Mouse (Mus musculus): Measurements from ENCODE around the gene Tbl3. TPM values are rescaled to one million over a fixed set of nuclear protein-coding genes. Genes with fewer than 3 reads are reported as not detected.
"Not testable (repeated sequence)": the region's sequence is repeated elsewhere in the genome, so short reads cannot be mapped to it uniquely, and the experiment has no call there.

Tbl3 gene
- polyA plus RNA-seq, 1 experiment from 2014 or later = 69.2 TPM

DNA sequence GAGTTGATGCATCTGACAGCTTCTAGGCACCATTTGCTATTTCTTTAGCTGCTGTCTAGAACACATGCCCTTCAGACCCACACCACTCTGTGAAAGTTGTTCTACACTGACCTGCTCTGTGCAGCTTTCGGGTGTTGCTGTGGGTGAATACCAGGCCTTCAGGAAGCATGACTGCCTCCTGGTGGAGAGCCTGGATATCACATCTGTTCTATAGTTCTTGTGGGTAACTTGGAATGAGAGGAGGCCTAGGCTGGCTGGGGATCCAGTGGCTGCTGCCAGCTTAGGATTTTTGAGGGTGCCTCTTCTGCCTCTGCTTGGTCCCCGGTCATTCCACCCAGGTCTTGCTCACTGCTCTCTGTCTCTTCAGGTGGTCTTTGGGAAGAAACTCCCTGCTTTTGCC lies 31.3 kb downstream of the Tbl3 start:
- no peak overlapping the region for H3K9ac ChIP-seq (ENCODE audit: low read depth, low read length)
- H3K4me1 ChIP-seq (ENCODE audit: control insufficient read depth, insufficient read depth, low read length) = peaks cover 16% of the 10 kb centered on the region
- H3K27me3 ChIP-seq (ENCODE audit: control insufficient read depth, insufficient read depth, low read depth, low read length) = no peaks in the 10 kb centered on the region
- H3K4me3 ChIP-seq (ENCODE audit: low read depth, low read length) = no peak overlapping the region
- peaks cover 40% of the 10 kb centered on the region for H3K36me3 ChIP-seq (ENCODE audit: control insufficient read depth, insufficient read depth, low read length)
- no peaks in the 10 kb centered on the region for H3K9me3 ChIP-seq (replicated peaks; ENCODE audit: control insufficient read depth, low read length, poor library complexity, severe bottlenecking)
- H3K4me2 ChIP-seq (ENCODE audit: low read length) = no peak overlapping the region
- no peak overlapping the region for H3K27ac ChIP-seq (ENCODE audit: low read length)
- WGBS = 49% methylated on average over 2 of the region's 2 CpGs
- no peak for ATAC-seq

DNA sequence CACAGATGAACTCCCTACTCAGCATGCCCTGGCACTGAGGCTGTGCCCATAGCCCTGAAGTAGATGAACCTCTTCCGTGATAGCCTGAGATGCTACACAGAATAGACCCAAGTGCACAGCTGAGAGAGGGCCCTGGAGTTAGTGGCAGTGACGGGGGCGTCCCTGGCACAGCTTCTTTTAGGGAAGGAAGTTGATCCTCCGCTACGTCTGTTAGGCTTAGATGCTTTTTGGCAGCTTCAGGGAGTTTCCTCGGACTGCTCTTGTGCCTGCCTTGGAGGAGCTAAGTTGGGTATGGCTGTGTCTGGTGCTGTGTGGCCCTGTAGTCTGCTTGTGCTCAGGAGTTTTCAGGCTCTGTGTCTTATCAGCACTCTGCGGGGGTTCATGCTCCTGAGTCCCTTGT lies 33.2 kb downstream of the Tbl3 start:
- H3K36me3 ChIP-seq (ENCODE audit: control insufficient read depth, insufficient read depth, low read length) = peaks cover 25% of the 10 kb centered on the region
- no peak overlapping the region for H3K4me2 ChIP-seq (ENCODE audit: low read length)
- no peak overlapping the region for H3K27ac ChIP-seq (ENCODE audit: low read length)
- no peak for ATAC-seq
- H3K9ac ChIP-seq (ENCODE audit: low read depth, low read length) = no peak overlapping the region
- WGBS = 79% methylated on average over 7 of the region's 7 CpGs
- H3K27me3 ChIP-seq (ENCODE audit: control insufficient read depth, insufficient read depth, low read depth, low read length) = no peaks in the 10 kb centered on the region
- no peak overlapping the region for H3K4me3 ChIP-seq (ENCODE audit: low read depth, low read length)
- H3K9me3 ChIP-seq (replicated peaks; ENCODE audit: control insufficient read depth, low read length, poor library complexity, severe bottlenecking) = no peaks in the 10 kb centered on the region
- H3K4me1 ChIP-seq (ENCODE audit: control insufficient read depth, insufficient read depth, low read length) = peaks cover 26% of the 10 kb centered on the region

DNA sequence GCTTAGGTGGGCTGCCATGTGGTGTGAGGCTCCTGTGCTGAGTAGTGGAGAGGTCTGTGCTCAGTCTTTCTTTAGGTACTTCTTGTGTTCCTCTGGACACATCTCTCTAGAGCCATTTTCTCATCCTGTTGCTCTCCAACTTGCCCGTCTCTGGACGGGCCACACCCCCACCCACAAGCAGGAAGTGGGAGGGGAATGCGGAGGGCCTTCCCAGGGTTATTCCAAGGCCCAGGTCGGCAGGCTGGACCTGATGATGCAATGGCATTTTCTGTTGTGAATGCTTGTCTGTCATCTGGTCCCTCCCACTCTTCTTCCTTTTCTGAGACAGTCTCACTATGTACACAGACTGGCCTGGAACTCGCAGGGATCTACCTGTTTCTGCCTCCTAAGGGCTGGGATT lies 35.3 kb downstream of the Tbl3 start:
- Histone ChIP-seq H3K27ac (ENCODE audit: low read length) (no peak overlapping the region), H3K27me3 (ENCODE audit: control insufficient read depth, insufficient read depth, low read depth, low read length) (no peaks in the 10 kb centered on the region), H3K4me3 (ENCODE audit: low read depth, low read length) (no peak overlapping the region), H3K9me3 (replicated peaks; ENCODE audit: control insufficient read depth, low read length, poor library complexity, severe bottlenecking) (no peaks in the 10 kb centered on the region), H3K36me3 (ENCODE audit: control insufficient read depth, insufficient read depth, low read length) (peaks cover 8% of the 10 kb centered on the region), H3K9ac (ENCODE audit: low read depth, low read length) (no peak overlapping the region), H3K4me2 (ENCODE audit: low read length) (peak overlapping the region; percentile 5; the same call in 1 of the 2 replicates), H3K4me1 (ENCODE audit: control insufficient read depth, insufficient read depth, low read length) (peaks cover 30% of the 10 kb centered on the region)
- no peak for ATAC-seq
- 42% methylated on average over 5 of the region's 5 CpGs for WGBS

GRCm38 (mm10) chr17:24671346-24671745 lies 36.1 kb downstream of the Tbl3 start:
- ATAC-seq = no peak
- no peak overlapping the region for H3K4me3 ChIP-seq (ENCODE audit: low read depth, low read length)

DNA sequence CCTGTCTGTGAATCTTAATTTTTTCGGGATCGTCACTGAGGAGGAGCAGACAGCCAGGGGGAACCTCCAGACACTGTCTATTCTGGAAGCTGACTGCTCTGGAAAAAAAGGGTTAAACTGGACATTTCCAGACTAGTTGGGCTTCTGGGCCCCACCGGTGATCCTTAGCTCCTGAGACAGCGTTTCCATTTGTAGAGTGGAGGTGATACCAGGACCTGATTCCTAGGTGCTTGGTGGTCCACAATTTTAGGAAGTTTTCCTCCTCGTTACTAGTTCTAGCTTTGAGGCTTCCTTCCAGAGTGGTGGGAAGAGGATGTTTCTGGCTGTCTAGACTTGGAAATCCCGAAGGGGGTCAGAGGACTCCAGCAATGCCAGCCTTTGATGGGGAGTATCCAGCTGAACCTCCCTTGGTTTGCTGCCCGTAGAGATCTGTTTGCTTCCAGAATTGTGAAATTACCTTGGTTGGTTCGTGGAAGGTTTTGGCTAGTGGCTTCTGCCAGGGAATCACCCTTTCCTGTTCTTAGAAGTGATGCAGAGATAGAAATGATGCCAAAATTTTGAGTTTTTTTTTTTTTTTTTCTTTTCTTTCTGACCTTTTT lies 37.1 kb downstream of the Tbl3 start:
- Histone ChIP-seq H3K27ac (ENCODE audit: low read length) (peak overlapping the region; percentile 89), H3K4me2 (ENCODE audit: low read length) (peak overlapping the region; percentile 85), H3K36me3 (ENCODE audit: control insufficient read depth, insufficient read depth, low read length) (no peaks in the 10 kb centered on the region), H3K9me3 (replicated peaks; ENCODE audit: control insufficient read depth, low read length, poor library complexity, severe bottlenecking) (no peaks in the 10 kb centered on the region), H3K4me3 (ENCODE audit: low read depth, low read length) (peak overlapping the region; percentile 98), H3K9ac (ENCODE audit: low read depth, low read length) (peak overlapping the region; percentile 98), H3K4me1 (ENCODE audit: control insufficient read depth, insufficient read depth, low read length) (peaks cover 30% of the 10 kb centered on the region), H3K27me3 (ENCODE audit: control insufficient read depth, insufficient read depth, low read depth, low read length) (no peaks in the 10 kb centered on the region)
- WGBS = 13% methylated on average over 8 of the region's 8 CpGs
- no peak for ATAC-seq

More at GRCm38 (mm10) chr17:24671346-24671745, 36.1 kb downstream of the Tbl3 start:
- 0 out of 2 replicates have a peak, but pooled peaks cover under 1% of the 10 kb centered on the region for H3K36me3 ChIP-seq (ENCODE audit: control insufficient read depth, insufficient read depth, low read length)
- peaks cover 30% of the 10 kb centered on the region for H3K4me1 ChIP-seq (ENCODE audit: control insufficient read depth, insufficient read depth, low read length)
- H3K27ac ChIP-seq (ENCODE audit: low read length) = no peak overlapping the region
- WGBS = 79% methylated on average over 5 of the region's 5 CpGs
- peak overlapping the region; percentile 45; the same call in 1 of the 2 replicates for H3K9ac ChIP-seq (ENCODE audit: low read depth, low read length)
- no peaks in the 10 kb centered on the region for H3K27me3 ChIP-seq (ENCODE audit: control insufficient read depth, insufficient read depth, low read depth, low read length)
- peak overlapping the region; percentile 85 for H3K4me2 ChIP-seq (ENCODE audit: low read length)
- H3K9me3 ChIP-seq (replicated peaks; ENCODE audit: control insufficient read depth, low read length, poor library complexity, severe bottlenecking) = no peaks in the 10 kb centered on the region

DNA sequence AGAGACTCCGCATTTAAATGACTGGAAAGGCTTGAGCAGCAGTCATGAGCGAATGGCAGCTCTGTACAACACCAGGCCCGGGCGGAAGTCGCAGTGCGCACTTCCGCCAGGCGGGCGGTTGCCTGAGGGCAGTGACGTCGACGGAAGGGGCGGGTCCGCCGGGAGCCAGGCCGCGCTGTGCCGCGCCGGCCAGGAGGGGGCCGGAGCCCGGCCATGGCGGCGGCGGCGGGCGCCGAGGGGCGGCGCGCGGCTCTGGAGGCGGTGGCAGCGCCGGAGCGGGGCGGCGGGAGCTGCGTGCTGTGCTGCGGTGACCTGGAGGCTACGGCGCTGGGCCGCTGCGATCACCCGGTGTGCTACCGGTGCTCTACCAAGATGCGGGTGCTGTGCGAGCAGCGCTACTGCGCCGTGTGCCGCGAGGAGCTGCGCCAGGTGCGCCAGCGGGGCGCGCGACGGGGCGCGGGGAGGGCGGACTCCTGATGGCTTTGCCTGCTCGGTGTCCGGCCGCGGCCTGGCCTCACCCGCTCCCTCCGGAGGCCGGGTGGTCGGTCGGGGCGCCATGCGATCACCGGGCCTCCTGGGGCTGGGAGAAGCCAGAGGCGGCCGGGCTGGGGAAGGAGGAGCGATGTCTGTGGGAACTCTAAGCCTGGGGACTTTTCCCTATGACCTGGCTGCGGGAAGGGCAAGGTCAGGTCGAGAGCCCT lies 37.8 kb downstream of the Tbl3 start, which contains the start of gene Zfp598:
TSS of gene Zfp598 (plus strand) at position 143 of the 701 bp plus-strand sequence.
- H3K4me2 ChIP-seq (ENCODE audit: low read length) = peak within 1 kb of the TSS; percentile 85
- ATAC-seq = peak; percentile 98
- WGBS = under 1% methylated on average over 54 of the region's 80 CpGs
- no peaks in the 10 kb centered on the region for H3K9me3 ChIP-seq (replicated peaks; ENCODE audit: control insufficient read depth, low read length, poor library complexity, severe bottlenecking)
- peak within 1 kb of the TSS; percentile 98 for H3K4me3 ChIP-seq (ENCODE audit: low read depth, low read length)
- H3K27me3 ChIP-seq (ENCODE audit: control insufficient read depth, insufficient read depth, low read depth, low read length) = no peaks in the 10 kb centered on the region
- H3K36me3 ChIP-seq (ENCODE audit: control insufficient read depth, insufficient read depth, low read length) = no peaks in the 10 kb centered on the region
- H3K27ac ChIP-seq (ENCODE audit: low read length) = peak within 1 kb of the TSS; percentile 89
- peak within 1 kb of the TSS; percentile 98 for H3K9ac ChIP-seq (ENCODE audit: low read depth, low read length)
- H3K4me1 ChIP-seq (ENCODE audit: control insufficient read depth, insufficient read depth, low read length) = peaks cover 30% of the 10 kb centered on the region

DNA sequence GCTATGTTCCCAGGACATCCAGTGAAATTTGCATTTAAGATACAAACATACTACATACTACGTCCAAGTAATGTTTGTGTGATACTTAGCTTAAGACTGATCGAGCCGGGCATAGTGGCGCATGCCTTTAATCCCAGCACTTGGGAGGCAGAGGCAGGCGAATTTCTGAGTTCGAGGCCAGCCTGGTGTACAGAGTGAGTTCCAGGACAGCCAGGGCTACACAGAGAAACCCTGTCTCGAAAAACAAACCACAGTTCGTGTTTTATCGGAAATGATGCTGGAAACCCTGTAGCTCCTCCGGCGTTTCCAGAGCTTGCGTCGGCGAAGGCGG lies 38.3 kb downstream of the Tbl3 start:
- peak overlapping the region; percentile 98 for H3K9ac ChIP-seq (ENCODE audit: low read depth, low read length)
- peaks cover 30% of the 10 kb centered on the region for H3K4me1 ChIP-seq (ENCODE audit: control insufficient read depth, insufficient read depth, low read length)
- not testable (repeated sequence) for ATAC-seq; H3K9me3 ChIP-seq (replicated peaks; ENCODE audit: control insufficient read depth, low read length, poor library complexity, severe bottlenecking); H3K27me3 ChIP-seq (ENCODE audit: control insufficient read depth, insufficient read depth, low read depth, low read length); H3K36me3 ChIP-seq (ENCODE audit: control insufficient read depth, insufficient read depth, low read length)
- WGBS = 13% methylated on average over 15 of the region's 15 CpGs
- H3K4me2 ChIP-seq (ENCODE audit: low read length) = peak overlapping the region; percentile 85
- H3K4me3 ChIP-seq (ENCODE audit: low read depth, low read length) = peak overlapping the region; percentile 98
- H3K27ac ChIP-seq (ENCODE audit: low read length) = peak overlapping the region; percentile 89

DNA sequence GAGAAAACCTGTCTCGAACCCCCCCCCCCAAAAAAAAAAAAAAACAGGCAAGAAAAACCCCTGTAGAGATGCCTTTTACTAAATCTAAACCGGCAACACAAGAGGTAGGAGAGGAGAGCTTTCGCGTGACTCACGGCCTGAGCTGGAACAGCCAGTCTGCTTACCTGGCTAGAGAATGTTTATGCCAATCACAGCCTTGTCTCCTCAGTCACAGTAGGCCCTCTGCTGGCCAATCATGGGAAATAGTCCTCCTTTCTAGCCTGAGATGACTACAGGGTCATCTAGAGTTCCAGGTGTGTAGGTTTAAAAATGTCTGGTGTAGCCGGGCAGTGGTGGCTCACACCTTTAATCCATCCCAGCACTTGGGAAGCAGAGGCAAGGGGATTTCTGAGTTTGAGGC lies 40.0 kb downstream of the Tbl3 start:
- no peak for ATAC-seq

DNA sequence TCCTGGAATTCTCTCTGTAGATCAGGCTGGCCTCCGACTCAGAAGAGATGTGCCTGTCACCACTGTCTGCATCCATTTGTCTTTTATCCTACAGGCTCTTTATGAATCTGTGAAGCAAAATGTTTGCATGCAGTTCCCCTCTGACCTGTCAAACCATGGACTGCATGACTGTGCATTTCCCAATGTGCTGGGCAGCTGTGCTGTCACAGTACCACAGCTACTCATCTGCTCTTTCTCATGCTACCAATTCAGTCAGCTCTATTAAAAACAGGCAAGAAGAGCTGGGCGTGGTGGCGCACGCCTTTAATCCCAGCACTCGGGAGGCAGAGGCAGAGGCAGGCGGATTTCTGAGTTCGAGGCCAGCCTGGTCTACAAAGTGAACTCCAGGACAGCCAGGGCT lies 40.4 kb downstream of the Tbl3 start:
- H3K9me3 ChIP-seq (replicated peaks; ENCODE audit: control insufficient read depth, low read length, poor library complexity, severe bottlenecking); ATAC-seq; H3K4me2 ChIP-seq (ENCODE audit: low read length); H3K36me3 ChIP-seq (ENCODE audit: control insufficient read depth, insufficient read depth, low read length); H3K27me3 ChIP-seq (ENCODE audit: control insufficient read depth, insufficient read depth, low read depth, low read length); H3K9ac ChIP-seq (ENCODE audit: low read depth, low read length); H3K27ac ChIP-seq (ENCODE audit: low read length); H3K4me3 ChIP-seq (ENCODE audit: low read depth, low read length): not testable (repeated sequence)
- peaks cover 23% of the 10 kb centered on the region for H3K4me1 ChIP-seq (ENCODE audit: control insufficient read depth, insufficient read depth, low read length)
- WGBS = 74% methylated on average over 7 of the region's 7 CpGs

More for the DNA sequence above, 40.0 kb downstream of the Tbl3 start:
- Histone ChIP-seq H3K27ac (ENCODE audit: low read length) (no peak overlapping the region), H3K4me3 (ENCODE audit: low read depth, low read length) (no peak overlapping the region), H3K36me3 (ENCODE audit: control insufficient read depth, insufficient read depth, low read length) (no peaks in the 10 kb centered on the region), H3K4me1 (ENCODE audit: control insufficient read depth, insufficient read depth, low read length) (peaks cover 25% of the 10 kb centered on the region), H3K4me2 (ENCODE audit: low read length) (no peak overlapping the region), H3K9me3 (replicated peaks; ENCODE audit: control insufficient read depth, low read length, poor library complexity, severe bottlenecking) (no peaks in the 10 kb centered on the region), H3K9ac (ENCODE audit: low read depth, low read length) (no peak overlapping the region), H3K27me3 (ENCODE audit: control insufficient read depth, insufficient read depth, low read depth, low read length) (no peaks in the 10 kb centered on the region)
- 29% methylated on average over 6 of the region's 6 CpGs for WGBS
